Mouse (Mus musculus) olfactory bulb, adult 2 months (tissue): ENCODE data around the gene Sh3bp5.
"Not testable (repeated sequence)": the region's sequence is repeated elsewhere in the genome, so short reads cannot be mapped to it uniquely, and the experiment has no call there.

Experiments used
- CTCF ChIP-seq: fragments of 200-500 bp; IDR thresholded peaks from 2 replicates; pipeline ENCODE4 v1.5.1; 2012; ENCODE audit warnings: low read depth, mild to moderate bottlenecking, low read length, moderate library complexity; ENCODE audit not compliant: insufficient read depth
- POLR2A ChIP-seq: fragments of 200-500 bp; IDR thresholded peaks from 2 replicates; pipeline ENCODE4 v1.6.1; 2012; ENCODE audit warnings: mild to moderate bottlenecking, low read depth, low read length, moderate library complexity; ENCODE audit not compliant: insufficient read depth

DNA sequence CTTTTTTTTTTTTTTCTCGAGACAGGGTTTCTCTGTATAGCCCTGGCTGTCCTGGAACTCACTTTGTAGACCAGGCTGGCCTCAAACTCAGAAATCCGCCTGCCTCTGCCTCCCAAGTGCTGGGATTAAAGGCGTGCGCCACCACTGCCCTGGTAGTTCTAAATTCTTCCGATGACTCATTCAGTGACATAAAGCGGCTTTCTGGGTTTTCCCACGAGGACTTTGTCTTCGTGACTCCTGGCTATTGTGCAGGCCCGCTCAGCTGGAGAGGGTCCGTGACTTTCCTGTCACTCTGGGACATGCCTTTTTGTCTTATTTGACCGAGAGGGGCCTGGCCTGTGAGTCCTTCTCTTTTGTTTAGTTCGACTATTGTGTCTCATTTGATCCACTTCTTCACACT is 18.1 kb upstream of the Sh3bp5 start:
- TF ChIP-seq CTCF, POLR2A: not testable (repeated sequence)
